Mouse (Mus musculus) lung, adult 2 months (tissue): ENCODE measurements around the gene Tdrd6. TPM values are rescaled to one million over a fixed set of nuclear protein-coding genes. Genes with fewer than 3 reads are reported as not detected.
A peak's percentile ranks its signal among the peaks of the same experiment; 100 is the strongest.

Experiments used
- DNase-seq: peaks from one replicate; pipeline ENCODE4 v3.0.0; 2022
- H3K4me1 ChIP-seq: fragments of 200-500 bp; 2 replicates; pipeline ENCODE4 v1.6.1; 2011; ENCODE audit warnings: low read length; ENCODE audit not compliant: control insufficient read depth, insufficient read depth
- H3K4me3 ChIP-seq: fragments of 200-500 bp; replicated peaks from 2 replicates; pipeline ENCODE3; 2011; ENCODE audit warnings: low read depth, mild to moderate bottlenecking, control low read depth, low read length; ENCODE audit errors: extremely low read depth
- CTCF ChIP-seq: fragments of 200-500 bp; IDR thresholded peaks from 2 replicates; pipeline ENCODE4 v1.5.1; 2011; ENCODE audit warnings: mild to moderate bottlenecking, low read length, control low read depth; ENCODE audit not compliant: insufficient read depth
- POLR2A ChIP-seq: fragments of 200-500 bp; IDR thresholded peaks from 2 replicates; pipeline ENCODE4 v1.6.1; 2011; ENCODE audit warnings: low read depth, mild to moderate bottlenecking, control low read depth, low read length, borderline replicate concordance; ENCODE audit errors: extremely low read depth
- WGBS: fragments of 180-500 bp; shearing (Covaris S2); methylation state at CpG from one replicate; pipeline ENCODE4 v1.1.7; 2018; 5-methylcytosine and 5-hydroxymethylcytosine counted together
- polyA plus RNA-seq: library from polyadenylated mRNA; depleted of rRNA; stranded (reverse); fragments of >200 nt; gene quantifications from 2 replicates; pipeline ENCODE4 v1.2.3, GENCODE M21; 2012; rRNA removed

The Tdrd6 gene
- polyA plus RNA-seq, 1 experiment = 0.13 TPM

DNA sequence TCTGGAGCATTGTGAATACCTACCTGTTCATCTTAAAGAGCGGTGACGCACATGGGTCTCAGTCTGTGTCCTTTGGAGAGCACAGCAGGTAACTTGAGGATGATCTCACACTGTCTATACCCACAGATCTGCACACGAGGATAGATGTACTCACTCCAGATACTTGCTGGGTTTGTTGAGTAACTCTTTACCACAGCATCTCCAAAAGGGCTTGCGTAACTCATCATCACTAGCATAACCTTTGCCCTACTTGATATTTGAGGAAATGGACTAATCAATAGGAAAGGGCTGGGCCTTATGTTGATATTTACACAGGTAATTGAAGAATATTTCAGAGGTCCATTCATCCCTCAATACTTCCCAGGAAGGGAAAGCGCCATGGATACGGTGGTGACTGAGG is 40.3 kb downstream of the Tdrd6 start:
- Histone ChIP-seq H3K4me3 (no peak overlapping the region), H3K4me1 (no peaks in the 10 kb centered on the region)
- DNase-seq = no peak
- 88% methylated on average over 6 of the region's 6 CpGs for WGBS
- no peak for TF ChIP-seq POLR2A
- TF ChIP-seq CTCF = no peak

DNA sequence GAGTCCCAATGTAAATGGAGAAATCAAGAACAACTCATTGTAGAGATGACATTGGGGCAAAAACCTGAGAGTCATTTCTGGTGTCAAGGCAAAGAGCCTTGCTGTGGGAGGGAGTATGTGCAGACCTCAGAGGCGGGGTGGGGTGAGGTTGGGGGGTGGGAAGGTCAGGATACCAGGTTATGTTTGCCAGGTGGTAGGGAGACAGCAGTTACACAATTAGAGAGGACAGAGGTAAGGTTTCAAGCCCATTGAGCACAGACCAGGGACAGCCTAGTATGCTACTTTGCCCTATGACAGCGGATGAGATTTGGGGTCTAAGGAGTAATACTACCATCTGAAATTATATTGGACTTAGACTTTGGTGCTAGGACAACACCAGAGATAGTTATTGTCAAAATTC is 42.8 kb downstream of the Tdrd6 start:
- no peak for DNase-seq
- Histone ChIP-seq H3K4me3 (no peak overlapping the region), H3K4me1 (no peaks in the 10 kb centered on the region)
- TF ChIP-seq CTCF (no peak), POLR2A (no peak)
- WGBS = 91% methylated on average over 2 of the region's 2 CpGs

DNA sequence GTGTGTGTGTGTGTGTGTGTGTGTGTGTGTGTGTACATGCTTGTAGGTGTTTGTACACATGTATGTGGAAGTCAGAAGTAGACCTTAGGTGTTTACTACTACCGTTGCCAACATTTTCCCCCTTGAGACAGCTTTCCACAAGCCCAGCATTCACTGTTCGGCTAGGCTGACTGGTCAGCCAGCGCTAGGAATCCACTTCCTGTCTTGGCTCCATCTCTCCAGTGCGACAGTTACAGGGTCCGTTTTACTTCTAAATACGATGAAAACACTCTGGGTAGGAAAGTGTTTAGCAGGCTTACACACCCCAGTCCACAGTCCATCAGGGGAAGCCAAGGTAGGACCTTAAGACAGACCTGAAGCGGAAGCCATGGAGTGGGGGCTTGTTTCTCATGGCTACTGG is 45.3 kb downstream of the Tdrd6 start:
- Histone ChIP-seq H3K4me1 (no peaks in the 10 kb centered on the region), H3K4me3 (no peak overlapping the region)
- DNase-seq = no peak
- WGBS = 47% methylated on average over 7 of the region's 7 CpGs
- TF ChIP-seq CTCF = no peak
- TF ChIP-seq POLR2A = no peak

DNA sequence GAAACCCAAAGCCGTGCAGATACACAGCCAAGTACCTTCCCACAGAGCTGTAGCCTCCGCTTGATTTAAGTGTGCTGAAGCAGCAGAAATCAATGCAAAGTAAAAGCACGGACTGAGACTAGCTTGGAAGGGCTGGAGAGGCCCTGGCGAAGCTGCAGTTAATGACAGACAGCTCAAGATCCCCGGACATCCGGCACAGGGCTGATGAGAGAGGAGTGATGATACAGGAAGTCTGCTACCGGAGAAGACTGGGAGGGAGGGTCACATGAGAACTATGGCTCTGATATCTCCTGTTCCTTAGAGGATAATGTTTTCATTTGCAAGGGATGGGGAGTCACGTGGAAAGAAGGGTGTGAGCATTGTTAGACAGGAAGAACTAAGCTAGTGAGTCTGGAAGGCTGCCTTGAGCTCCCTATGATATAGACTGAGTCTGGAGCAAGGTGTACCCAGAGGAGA is 49.1 kb downstream of the Tdrd6 start:
- 26% methylated on average over 8 of the region's 8 CpGs for whole genome bisulfite sequencing
- DNase-seq = no peak
- Histone ChIP-seq H3K4me1 (no peaks in the 10 kb centered on the region), H3K4me3 (no peak overlapping the region)
- TF ChIP-seq CTCF (no peak), POLR2A (no peak)

DNA sequence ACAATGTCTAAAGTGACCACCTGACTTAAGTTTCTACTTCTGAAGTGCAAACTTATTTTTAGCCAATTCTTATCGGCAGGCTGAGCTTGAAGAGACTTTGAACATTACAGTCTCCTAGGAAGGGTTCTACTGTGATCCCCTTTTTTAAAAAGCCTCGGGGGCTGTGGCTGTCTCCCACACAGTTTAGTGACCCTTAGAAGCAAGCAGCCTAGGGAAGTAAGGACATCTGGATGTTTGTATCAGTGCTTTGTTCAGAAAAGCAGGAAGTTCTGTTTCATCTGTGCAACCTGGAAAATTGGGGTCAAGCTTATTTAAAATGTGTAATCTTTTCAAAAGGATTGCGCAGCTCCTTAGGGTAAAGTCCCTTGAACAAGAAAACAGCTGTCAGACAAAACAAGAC is 49.6 kb downstream of the Tdrd6 start:
- 24% methylated on average over 3 of the region's 3 CpGs for WGBS
- TF ChIP-seq POLR2A (no peak), CTCF (no peak)
- Histone ChIP-seq H3K4me1 (no peaks in the 10 kb centered on the region), H3K4me3 (no peak overlapping the region)
- DNase-seq = no peak

DNA sequence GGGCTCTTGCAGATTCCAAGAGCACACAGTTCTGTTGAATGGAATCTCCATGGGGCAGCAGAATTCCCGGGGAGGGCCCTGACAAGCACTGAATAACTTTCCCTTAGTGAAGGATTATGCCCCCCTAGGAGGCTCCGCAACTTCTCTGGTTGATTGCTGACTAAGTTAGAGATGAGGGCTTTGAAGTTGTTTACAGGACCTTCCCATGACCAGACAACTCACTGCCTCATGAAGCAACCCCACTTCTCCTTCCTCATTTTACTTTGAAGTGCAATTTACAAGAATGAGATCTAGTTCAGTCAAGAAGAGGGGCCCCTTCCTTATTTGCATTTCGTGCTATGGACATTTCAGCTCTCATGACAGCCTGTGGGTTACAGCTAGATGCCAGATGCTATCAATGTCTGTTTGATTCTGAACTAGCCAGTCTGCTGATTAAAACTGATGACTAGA is 56.5 kb downstream of the Tdrd6 start:
- no peak for DNase-seq
- H3K4me1 ChIP-seq = peaks cover 1% of the 10 kb centered on the region; the same call in 1 of the 2 replicates
- TF ChIP-seq POLR2A = no peak
- no peak for TF ChIP-seq CTCF
- no peak overlapping the region for H3K4me3 ChIP-seq
- 36% methylated on average over 3 of the region's 3 CpGs for WGBS

DNA sequence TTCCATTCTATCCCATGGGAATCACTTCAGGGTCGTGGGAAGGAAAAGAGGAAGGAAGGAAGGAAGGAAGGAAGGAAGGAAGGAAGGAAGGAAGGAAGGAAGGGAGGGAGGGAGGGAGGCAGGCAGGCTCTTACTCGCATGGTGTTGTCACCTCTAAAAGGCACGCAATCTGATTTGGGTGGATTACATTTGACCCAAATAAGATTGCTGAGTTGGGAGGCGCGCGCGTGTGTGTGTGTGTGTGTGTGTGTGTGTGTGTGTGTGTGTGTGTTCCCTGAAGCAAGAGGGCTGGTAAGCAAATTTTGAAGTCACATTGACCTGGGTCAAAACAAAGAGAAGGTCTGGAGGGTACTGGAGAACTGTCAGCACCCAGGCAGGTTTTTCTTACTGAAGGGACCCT is 60.8 kb downstream of the Tdrd6 start:
- no peak for DNase-seq
- no peak overlapping the region for H3K4me3 ChIP-seq
- TF ChIP-seq CTCF (no peak), POLR2A (no peak)
- WGBS = 54% methylated on average over 7 of the region's 7 CpGs
- H3K4me1 ChIP-seq = peaks cover 7% of the 10 kb centered on the region

DNA sequence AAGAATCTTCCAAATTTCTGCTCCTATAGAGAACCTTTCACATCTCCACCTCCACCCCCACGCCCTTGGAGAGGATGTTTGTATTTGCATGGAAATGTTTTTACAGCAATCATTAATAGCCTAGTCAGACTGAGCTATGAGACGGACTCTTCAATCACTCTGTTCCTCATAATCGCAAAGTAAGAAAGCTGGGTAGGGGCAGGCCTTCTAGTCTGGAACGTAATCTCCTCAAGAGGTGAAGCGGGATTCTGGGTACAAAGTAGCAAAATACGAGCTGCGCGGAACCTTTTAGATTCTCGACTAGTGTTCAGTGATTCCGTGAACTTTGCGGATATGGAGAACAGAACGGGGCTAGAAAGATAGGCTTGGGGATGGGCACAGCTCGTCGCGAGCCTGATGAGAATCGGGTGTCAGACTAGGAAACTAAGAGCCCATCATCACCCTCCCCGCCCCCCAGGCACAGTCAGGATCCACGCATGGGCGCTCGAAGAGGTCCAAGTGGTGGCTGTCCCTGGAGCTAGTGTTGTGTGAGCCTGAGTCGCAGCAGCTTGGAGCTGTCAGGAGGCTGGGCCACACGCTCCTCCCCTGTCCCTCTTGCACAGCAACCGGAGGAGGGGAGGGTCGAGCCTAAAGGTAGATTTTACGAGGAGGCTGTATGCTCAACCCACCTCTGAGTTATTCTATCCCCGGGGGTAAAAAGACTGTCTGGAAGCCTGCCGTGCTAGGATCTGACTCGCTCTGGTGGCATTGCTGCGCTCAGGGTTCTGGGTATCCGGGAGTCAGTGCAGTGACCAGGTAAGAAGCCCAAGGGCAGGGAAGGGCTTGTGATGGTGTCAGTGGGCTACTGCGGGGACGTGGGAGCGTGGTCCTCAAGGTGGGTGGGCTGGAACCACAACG is 61.9 kb downstream of the Tdrd6 start, which contains the start of gene Pla2g7:
Gene Pla2g7 (plus strand): TSS at position 107 of the 897 bp plus-strand sequence.
- no peak for TF ChIP-seq POLR2A
- TF ChIP-seq CTCF = no peak
- Histone ChIP-seq H3K4me1 (peaks cover 7% of the 10 kb centered on the region), H3K4me3 (peak within 1 kb of the TSS; percentile 1)
- DNase-seq = peak; percentile 7
- WGBS = 3% methylated on average over 34 of the region's 34 CpGs

DNA sequence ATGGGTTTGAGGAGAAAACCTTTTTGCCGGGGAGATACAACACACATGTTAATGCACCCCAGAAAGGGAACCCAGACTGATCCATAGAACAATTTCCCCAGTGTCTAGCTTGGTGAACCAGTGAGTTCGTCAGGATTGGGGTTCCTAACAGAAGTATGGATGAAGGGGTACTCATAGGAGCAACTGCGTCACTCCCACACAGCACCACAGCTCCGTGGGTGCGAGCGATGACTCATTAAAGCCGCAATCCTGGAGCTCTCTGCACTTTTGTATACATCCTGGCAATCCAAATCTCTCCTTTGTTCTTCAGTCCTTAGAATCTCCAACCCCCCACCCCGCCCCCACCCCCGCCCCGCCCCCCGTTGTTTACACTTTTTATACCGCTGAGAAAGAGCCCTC is 62.5 kb downstream of the Tdrd6 start:
- no peak for TF ChIP-seq POLR2A
- no peak for TF ChIP-seq CTCF
- no peak for DNase-seq
- H3K4me3 ChIP-seq = no peak overlapping the region
- 17% methylated on average over 12 of the region's 12 CpGs for WGBS
- peaks cover 7% of the 10 kb centered on the region for H3K4me1 ChIP-seq

Other genes with a start within 250 kb of the Tdrd6 start
- 0.04 and 0.61 TPM in 2 replicates for gene Mep1a, start 127.5 kb downstream of the Tdrd6 start, polyA plus RNA-seq
- gene Ankrd66, start 86.7 kb downstream of the Tdrd6 start, polyA plus RNA-seq = 1.6 and 1.7 TPM in 2 replicates
- gene Pla2g7, start 62.2 kb downstream of the Tdrd6 start, polyA plus RNA-seq = 4.3 and 9.7 TPM in 2 replicates
- gene Slc25a27, start 36.9 kb upstream of the Tdrd6 start, polyA plus RNA-seq = 3.5 and 4.3 TPM in 2 replicates
- 3.5 and 6.5 TPM in 2 replicates for gene Cyp39a1, start 37.1 kb upstream of the Tdrd6 start, polyA plus RNA-seq
- gene Rcan2, start 171.1 kb upstream of the Tdrd6 start, polyA plus RNA-seq = 11.4 and 19.4 TPM in 2 replicates